Mouse (Mus musculus) megakaryocyte, embryonic 14.5 days (primary cell): ENCODE measurements around the gene Eef1g.

ENCODE experiments used
- FLI1 ChIP-seq: IDR thresholded peaks from 2 replicates; pipeline ENCODE4 v1.6.1; 2012; ENCODE audit warnings: low read length, inconsistent platforms, mixed read lengths
- GATA1 ChIP-seq: IDR thresholded peaks from 3 replicates; pipeline ENCODE4 v1.6.1; 2012; ENCODE audit warnings: mixed read lengths, low read length, inconsistent platforms, borderline replicate concordance

GRCm38 (mm10) chr19:8945251-8945650 is 21.6 kb upstream of the Eef1g start:
- TF ChIP-seq GATA1: no peak
- no peak for TF ChIP-seq FLI1
